Mouse (Mus musculus): ENCODE data around the gene Xbp1.
"Not testable (repeated sequence)": the region's sequence is repeated elsewhere in the genome, so short reads cannot be mapped to it uniquely, and the experiment has no call there.

Xbp1 gene

DNA sequence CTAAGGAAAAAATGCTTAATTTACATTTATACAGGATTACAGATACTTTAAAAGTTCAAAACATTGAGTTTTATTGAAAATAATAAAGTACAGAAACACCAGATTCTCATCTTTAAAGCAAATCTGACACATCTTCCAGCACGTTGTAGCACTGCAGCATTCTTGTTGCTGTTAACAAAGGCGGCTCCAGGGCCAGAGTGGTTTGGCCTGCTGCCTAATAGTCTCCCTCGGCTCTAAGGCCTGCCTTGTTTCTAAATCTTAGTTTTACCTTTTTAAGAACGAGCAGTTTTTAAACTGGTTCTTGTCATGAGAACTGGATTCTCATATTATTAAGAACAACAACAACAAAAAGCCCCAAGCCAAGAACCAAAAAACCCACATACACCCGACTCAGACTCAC, 8.4 kb downstream of the Xbp1 start:
- no peak for DNase-seq (ENCODE audit: low spot score)

DNA sequence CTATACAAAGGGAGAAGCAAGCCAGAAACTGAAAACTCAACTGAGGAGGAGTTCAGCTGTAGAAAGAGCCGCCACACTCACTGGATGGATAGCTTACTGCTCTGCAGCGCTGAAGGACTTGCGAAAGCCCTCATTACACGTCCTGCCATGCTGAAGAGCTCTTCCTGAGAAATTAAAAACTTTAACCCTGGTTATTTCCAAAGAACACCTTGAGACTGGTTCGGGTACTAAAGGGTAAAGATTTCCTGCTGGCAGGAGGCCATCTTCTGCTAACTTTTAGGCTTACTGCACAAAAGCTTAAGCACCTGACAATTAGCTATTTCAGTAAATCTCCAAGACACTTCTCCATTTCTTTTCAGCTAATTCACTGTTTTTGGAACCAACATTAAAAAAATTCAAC, 9.7 kb downstream of the Xbp1 start:
- no peak for DNase-seq (ENCODE audit: low spot score)

DNA sequence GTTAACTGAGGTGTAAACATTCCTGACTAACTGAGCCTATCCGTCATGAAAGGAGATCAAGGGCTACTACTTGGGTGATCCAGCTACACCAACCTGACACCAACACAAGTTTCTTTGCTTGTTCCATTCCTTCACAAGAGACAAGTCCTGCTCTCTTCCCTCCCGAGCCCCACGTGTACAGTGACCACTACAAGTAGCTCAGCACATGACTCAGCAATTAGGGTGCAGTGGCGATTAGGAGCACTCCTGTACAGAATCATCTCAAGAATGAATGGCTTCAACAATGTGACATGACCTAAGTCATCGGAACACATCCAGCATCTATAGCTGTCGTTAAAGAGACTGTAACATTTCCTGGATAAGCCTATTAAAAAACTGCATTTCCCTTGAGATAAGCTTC, 10.3 kb downstream of the Xbp1 start:
- DNase-seq (ENCODE audit: low spot score), result no peak

DNA sequence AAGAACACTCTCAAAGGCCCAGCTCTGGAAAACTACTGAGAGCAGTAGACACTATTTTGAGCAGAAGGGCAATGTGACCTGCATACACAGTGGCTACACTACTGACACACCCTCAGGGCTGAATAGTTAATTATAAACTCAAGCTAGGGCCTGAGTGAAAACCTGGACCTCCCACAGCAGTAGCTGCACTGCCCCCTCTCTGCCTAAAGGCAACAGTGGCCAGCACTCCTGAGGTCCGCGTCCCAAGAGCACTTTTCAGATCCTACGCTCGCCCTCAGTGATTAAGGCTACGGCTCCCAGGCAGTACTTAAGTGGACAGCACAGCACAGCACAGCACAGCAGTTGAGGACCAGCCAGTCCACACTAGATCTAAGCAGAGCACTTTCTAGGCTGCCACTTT, 12.6 kb downstream of the Xbp1 start:
- no peak for DNase-seq (ENCODE audit: low spot score)

DNA sequence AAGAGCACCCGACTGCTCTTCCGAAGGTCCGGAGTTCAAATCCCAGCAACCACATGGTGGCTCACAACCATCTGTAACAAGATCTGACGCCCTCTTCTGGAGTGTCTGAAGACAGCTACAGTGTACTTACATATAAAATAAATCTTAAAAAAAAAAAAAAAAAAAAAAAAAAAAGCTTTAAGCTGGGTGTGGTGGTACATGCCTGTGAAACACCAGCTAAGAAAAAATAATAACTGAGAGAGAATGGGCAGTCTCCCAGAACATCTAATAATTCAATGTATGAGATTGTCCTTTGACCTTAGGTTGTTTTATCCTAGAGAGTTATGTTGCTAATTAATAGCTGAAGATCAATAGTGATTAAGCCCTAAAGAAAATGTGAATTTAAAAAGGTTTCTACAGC, 17.0 kb downstream of the Xbp1 start:
- not testable (repeated sequence) for DNase-seq (ENCODE audit: low spot score)

DNA sequence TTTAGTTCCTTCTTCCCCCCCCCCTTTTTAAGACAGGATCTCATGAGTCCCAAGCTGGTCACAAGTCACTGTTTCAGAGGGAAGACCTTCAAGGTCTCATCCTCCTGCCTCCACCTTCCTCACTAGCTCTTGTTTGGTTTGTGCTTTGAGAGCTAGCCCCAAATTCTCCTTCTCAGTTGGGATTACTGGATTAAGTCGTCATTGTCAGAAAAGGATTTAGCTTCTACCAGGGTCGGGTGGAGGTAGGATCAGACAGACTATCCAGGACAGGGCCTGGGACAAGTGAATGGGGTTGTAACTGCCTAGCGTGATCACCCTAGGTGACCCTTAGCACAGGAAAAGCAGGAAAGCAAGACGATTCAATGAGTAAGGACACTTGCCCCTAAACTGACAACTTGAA, 19.9 kb downstream of the Xbp1 start:
- DNase-seq (ENCODE audit: low spot score), result no peak

DNA sequence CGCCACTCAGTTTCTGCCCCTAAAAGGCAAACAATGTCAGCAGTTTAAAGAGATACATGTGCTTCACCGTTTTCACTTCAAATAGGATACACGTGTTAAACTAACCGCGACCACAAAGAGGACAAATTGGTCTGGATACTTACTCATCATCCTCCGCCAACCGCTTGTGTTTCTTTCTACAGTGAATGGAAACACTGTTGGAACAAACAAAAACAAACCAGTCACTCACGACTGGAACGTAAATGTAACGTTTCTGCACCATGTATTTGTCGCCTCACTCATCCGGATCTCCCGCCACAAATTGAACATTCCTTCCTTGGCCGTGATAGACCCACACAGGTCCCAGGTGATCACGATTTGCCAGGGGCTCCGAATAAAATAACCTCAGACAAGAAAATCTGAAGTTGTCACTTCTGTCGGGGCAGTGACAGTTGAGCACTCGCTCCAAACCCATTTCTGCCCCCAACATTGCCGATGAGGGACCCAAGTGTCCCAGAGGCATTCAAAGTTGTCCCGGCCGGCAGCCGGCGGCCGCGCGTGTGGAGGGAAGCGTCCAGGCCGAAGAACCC, 20.9 kb downstream of the Xbp1 start:
- peak; percentile 43 for DNase-seq (ENCODE audit: low spot score)

DNA sequence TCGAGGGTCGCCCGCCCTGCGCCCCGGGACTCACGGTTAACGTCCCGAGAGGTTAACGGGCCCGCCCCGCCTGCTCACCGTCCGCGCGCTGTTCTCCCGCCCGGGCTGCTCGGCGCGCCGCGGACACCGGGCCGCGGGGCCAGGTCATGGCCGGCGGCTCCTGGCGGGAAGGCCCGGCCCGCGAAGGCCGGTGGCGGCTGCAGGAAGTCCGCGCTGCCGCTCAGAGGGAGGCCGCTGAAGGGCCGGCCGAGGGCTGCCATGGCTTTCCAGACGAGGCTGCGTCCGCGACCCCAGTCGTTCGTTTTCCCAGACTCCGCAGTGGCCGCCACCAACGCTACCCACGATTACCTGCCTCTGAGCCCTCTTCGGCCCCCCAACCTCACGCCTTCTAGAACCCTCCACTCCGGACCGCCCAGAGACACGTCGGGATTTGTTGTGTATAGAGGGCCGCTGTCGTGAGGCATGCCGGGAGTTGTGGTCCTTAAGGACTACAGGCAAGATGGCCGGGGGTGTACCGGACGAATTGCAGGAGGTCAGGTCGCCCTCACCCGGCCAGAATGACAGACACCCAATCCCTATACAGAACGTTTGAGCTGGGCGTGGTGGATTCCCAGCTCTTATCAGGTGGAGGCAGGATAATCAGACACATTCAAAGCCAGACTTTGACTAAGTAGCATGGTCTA, 21.5 kb downstream of the Xbp1 start, which contains the start of gene Ccdc117:
Gene Ccdc117, minus strand, starts transcription at position 389 of the 683 bp plus-strand sequence.
- peak; percentile 83 for DNase-seq (ENCODE audit: low spot score)

DNA sequence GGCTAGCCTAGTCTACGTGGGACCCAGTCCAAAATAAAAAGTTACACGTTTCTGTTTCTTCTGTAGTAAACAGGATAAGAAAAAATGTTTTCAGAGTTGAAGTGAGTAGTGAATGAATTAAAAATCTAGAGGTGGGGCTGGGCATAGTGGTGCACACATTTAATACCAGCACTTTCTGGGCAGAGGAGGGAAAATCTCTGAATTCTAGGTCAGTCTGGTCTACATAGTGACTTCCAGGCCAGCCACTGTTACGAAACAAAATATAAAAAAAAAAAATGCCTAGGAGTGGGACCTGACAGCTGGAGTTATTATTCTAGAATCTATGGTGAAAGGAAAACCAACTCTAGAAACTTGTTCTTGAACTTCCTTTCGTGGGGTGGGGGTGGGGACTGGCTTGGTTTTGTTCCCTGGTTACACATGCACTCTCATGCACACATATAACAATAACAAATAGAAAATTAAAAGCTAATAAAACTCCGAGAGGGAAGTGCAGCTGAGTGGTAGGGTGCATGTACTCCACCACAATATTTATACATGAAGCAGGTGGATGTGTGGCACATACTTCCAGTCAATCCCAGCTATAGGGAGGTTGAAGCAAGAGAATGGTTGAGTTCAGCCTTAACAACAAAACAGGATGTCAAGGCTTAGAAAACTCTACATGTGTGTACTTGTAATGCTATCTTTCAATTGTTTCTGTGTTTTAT, 22.2 kb downstream of the Xbp1 start:
- no peak for DNase-seq (ENCODE audit: low spot score)

DNA sequence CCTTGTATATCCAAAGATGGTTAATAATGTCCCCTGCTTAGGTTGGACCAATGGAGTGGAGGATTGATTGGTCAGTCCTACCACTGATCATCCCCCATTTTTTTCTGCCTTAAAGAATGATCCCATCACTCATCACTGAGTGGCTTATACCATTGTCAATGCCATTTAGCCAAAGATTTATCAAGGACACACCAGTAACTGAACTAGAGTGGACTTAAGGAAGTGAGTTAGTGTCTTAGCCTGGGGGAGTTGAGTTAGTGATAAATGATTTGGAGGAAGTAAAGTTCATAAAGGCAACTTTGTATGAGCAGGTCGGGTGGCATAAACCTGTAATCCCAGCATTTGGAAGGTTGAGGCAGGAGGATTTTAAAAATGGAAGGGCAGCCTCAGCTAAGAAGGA, 22.8 kb downstream of the Xbp1 start:
- no peak for DNase-seq (ENCODE audit: low spot score)

DNA sequence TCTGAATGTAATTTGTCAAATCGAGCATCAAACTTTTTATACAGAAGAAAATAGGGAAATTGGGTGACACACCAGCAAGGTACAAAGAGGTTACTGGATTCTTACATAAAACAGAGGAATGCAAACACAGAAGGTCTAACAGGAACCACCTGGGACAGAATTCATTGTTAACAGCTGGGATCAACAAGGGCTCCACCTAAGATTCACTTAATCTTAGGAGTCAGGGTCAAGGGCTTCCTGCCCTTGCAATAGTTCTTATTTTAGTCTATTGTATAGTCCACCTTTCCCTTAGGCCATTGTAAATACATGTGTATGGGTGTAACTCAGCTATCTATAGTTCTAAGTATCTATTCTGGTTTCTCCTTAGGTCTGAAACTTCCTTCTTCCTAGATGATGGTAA, 24.2 kb downstream of the Xbp1 start:
- not testable (repeated sequence) for DNase-seq (ENCODE audit: low spot score)

DNA sequence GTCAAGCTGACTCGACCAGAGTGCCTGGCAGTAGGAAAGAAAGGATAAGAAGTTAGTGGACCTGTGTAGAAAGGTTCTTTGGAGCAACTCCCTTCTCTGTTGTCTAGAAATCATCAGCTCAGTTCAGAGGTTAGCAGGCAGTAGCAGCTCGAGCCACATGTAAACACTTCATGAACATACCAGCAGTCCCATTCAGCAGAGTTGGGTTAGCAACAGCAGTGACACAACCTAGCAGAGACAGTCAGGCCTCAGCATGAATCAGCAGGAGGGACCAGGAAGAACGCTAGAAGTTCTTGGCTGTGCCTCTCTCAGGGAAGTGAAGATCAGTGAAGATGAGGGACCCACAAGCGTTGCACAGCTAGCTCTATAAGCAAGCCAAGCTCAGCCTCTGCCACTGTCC, 25.0 kb downstream of the Xbp1 start:
- DNase-seq (ENCODE audit: low spot score), result no peak

DNA sequence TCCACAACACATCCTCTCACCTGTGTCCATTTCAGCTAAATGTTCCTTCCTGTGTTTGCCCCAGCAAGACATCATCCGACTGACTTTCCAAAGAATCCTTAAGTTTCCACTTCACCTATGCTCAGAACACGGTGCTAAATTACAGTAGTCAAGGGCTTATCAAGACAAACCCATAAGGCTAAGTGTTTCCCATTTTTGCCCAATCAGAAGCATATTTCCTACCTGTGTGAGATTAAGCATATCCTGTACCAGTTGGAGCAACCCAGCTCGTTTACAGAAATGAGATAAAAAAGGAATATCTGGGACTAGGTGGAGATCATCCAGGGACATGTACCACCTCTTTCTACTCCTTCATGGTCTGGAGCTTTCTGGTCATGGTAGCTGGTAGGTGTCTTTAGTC, 26.2 kb downstream of the Xbp1 start:
- DNase-seq (ENCODE audit: low spot score), result no peak

DNA sequence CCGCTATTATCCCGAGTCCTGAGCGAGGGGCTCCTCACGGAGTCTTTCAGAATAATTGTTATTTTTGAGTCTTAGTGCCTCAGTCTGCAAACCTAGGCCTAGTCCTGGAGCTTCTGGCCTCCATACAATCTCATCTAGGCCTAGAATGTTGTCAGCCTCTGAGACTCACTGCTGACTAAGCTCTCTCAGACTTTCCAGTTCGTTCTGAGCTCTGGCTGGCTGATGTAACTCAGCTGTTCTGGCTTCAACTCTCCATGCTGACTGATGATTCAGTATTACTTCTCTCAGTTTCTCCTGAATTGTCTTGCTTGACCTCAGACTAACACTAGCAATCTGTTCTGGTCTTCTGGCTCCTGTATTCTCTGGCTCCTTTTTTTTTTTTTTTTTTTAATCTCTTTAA, 31.0 kb downstream of the Xbp1 start:
- no peak for DNase-seq (ENCODE audit: low spot score)

DNA sequence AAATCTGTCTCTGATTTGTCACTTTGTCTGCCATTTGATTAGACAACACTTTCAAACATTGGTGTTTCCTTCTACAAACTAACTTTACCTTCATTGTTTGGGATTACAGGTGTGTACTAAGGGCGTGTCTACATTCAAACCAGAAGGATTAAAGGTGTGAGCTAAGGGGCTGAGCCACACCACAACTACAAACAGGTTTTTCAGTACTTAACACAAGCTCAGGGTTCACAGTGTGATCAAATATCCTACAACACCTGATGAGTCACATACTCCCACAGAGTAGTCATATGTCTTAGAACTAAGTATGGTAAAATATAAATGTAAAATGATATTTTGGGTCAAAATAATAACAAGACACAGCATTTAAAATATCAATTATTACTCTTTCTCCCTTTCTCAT, 31.5 kb downstream of the Xbp1 start:
- no peak for DNase-seq (ENCODE audit: low spot score)

DNA sequence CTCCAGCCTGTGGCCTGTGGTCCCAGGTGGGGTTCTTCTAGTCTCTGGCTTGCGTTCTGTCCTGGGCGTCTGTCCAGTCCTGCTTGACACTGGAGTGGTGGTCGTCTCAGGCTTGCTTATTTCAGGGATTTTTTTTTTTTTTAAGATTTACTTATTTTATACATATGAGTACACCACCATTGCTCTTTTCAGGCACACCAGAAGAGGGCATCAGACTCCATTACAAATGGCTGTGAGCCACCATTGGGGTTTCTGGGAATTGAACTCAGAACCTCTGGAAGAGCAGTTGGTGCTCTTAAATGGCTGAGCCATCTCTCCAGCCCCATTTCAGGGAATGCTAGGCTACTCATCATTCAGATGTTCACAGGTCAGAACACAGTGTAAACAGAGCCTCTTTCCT, 39.8 kb downstream of the Xbp1 start:
- DNase-seq (ENCODE audit: low spot score), result no peak

DNA sequence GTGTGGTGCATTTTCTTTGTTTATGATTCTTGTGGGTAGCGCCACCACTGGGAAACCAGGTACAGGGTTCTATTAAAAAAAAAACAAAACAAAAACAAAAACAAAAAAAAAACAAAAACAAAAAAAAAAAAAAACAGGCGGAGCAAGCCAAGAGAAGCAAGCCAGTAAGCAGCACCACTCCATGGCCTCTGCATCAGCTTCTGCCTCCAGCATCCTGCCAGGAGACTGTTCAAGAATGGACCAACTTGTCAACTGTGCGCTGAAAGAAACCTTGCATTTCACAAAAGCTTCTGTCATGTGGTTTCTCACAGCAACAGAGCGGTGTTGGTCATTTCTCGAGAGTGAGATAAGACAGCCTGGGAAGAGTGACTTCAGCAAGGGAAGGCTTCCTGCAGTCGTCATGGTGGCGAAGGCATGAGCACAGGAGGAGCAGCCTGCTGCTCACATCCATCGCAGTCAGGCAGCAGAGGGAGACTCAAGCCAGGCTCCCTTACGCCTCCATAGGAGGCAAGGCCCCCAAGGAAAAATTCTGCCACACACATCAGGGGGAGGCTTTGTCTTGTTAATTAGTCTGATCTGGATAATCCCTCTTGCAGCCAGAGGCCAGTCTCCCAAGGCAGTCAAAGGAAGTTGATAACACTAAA, 42.3 kb downstream of the Xbp1 start:
- no peak for DNase-seq (ENCODE audit: low spot score)

DNA sequence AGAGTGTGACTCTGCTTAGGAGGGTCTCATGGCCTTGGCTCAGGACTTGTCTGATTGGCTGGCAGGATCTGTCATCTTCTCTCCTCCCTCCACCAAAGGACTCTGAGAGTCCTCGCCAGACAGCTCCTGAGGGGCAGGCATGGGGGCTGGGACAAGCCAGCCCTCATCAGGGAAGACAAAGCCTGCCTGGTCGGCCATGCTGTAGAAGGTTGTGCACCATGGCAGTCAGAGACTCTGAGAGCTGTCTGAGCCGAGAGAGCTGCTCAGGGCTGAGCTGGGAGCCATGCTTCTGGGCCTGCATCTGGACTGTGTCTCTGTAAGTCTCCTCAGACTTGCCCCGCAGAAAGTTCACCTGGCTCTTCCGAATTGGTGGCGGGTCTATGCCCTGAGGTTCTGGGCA, 43.4 kb downstream of the Xbp1 start:
- DNase-seq (ENCODE audit: low spot score), result no peak

DNA sequence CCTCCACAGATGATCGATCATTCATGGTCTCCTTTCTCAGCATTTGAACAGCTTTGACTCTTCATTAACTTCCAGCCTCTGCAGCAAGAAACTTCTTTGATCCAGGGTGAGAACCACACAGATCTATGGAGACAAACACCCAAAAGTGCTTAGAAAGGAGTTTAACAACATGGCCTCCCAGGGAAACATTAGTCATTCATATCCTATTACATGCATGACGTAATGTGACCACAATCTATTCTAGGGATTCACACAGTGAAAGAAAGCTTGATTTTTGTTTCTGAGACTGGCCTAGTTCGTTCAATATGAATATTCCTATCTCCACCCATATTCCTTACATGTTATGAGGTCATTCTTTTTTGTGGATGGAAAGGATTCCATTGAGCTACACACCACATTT, 45.1 kb downstream of the Xbp1 start:
- no peak for DNase-seq (ENCODE audit: low spot score)

DNA sequence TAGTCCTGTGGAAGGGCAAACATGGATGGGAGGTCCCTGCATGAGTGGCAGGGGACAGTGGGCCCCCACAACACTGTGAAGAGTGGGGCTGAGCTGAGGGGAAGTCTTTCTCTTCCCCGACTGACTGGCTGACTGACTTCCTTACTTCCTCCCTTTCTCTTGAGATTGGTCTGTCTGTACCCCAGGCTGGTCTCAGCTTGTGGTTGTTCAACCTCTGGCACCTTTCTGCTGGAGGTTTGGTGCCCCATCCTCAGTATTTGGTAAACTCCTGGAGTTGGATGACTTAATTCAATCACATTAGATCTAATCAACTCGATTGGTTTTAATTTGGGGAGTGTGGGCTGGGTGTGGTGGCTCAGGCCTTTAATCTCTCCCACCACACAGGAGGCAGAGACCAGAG, 46.0 kb downstream of the Xbp1 start:
- DNase-seq (ENCODE audit: low spot score), result no peak

DNA sequence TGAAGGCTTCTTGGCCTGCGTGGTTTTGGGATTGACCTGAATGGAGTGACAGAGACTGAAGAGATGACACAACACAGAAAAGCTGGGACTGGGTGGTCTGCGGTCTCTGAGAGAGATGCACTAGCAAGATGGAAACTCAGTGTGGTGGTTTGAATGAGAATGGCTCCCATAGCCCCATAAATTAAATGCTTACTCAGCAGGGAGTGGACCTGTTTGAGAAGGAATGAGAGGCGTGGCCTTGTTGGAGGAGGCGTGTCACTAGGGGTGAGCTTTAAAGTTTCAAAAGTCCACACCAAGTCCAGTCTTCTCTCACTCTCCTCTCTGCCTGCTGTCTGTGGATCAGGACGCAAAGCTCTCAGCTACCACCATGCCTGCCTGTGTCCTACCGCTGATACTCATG, 47.2 kb downstream of the Xbp1 start:
- no peak for DNase-seq (ENCODE audit: low spot score)

DNA sequence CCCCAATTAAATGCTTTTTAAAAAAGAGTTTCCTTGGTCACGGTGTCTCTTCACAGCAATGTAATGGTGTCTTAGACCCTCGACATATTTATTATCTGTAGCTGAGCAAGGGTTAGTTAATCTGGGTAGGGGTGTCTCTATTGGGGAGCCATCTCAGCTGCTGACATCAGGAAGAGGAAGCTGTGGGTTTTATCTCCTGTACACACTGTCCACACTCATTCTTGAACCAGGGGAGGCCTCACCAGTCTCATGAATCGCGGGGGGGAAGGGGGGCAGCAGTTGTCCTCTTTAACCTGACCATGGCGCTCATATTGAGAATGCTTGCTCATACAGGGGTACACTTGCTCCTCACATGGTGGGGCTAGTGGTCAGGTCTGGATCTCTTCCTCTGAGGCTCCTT, 47.6 kb downstream of the Xbp1 start:
- no peak for DNase-seq (ENCODE audit: low spot score)

DNA sequence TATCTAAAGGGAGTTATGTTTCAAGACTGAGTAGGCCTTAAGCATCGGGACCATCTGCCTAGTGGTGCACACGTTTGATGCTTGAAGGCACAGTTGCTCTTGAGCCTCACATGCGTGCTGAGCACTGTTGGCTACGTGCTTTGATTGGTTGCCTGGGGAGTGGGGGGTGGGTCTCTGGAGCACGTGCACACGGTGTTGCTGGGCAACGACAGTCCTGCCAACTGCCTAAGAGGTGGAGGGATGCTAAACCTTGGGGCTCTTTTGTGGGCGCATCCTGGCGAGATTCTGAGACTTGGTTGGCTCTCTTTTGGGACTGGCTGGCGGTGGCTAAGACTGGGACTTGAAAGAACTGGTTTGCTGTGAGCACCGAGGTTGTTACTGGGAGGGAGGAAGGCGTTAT, 49.0 kb downstream of the Xbp1 start, which contains the start of gene Ankrd36:
Gene Ankrd36, plus strand, starts transcription at position 211 of the 400 bp plus-strand sequence.
- no peak for DNase-seq (ENCODE audit: low spot score)

Measured in T-cell, adult 2 months (primary cell).